Mouse (Mus musculus) mesoderm, embryonic 11.5 days (tissue): ENCODE results near the gene Gm47189.
"Not testable (repeated sequence)": the region's sequence is repeated elsewhere in the genome, so short reads cannot be mapped to it uniquely, and the experiment has no call there.

Experiments
- DNase-seq: peaks from one replicate; pipeline ENCODE4 v3.0.0-alpha.2; 2012; ENCODE audit warnings: low read depth, low spot score

Gm47189 gene

DNA sequence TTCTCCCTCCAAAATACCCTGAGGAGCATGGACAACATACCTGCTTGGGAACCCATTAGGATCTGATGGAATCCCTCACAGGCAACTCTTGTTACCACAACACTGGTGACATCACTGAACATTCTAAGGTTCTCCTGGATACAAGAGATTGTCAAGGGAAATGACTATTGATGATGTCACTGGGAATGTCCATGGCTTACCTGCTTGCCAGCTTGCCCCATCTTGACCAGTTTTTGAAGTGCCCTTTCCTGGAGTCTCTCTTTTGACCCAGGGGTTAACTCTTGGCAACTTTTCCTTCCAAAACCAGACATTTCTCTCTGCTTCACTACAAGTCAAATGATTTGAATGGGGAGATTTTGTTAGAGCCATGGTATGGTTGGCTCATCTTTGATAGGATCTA, at the start of gene Gm47189:
Gene Gm47189, minus strand, starts transcription at position 101 of the 400 bp plus-strand sequence.
- not testable (repeated sequence) for DNase-seq

DNA sequence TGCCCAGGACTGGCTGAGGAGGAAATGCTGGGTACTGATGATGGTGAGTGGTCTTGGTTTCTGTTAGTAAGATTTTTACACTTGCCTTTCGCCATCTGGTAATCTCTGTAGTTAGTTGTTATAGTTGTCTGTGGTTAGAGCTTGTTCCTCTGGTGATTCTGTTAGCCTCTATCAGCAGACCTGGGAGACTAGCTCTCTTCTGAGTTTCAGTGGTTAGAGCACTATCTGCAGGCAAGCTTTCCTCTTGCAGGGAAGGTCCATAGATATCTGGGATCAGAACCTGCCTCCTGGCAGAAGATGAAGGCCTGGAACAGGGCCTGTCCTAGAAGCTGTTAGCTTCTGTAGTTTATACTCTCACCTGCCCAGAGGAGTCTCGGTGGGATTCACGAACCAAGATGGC, 16.3 kb downstream of the Gm47189 start:
- not testable (repeated sequence) for DNase-seq

DNA sequence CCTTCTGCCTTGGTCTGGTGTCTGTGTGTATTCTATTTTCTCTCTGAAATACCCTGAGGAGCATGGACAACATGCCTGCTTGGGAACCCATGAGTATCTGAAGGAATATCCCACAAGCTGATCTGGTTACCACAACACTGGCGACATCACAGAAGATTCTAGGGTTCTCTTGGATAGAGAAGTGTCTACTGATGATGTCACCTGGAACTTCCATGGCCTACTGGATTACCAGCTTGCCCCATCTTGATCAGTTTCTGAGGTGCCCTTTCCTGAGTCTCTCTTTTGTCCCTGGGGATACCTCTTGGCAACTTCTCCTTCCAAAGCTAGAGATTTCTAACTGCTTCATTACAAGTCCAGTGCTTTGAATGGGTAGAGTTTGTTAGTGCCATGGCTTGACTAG, 21.7 kb downstream of the Gm47189 start, which contains the start of gene Gm7929:
Gene Gm7929, minus strand, starts transcription at position 101 of the 400 bp plus-strand sequence.
- not testable (repeated sequence) for DNase-seq

DNA sequence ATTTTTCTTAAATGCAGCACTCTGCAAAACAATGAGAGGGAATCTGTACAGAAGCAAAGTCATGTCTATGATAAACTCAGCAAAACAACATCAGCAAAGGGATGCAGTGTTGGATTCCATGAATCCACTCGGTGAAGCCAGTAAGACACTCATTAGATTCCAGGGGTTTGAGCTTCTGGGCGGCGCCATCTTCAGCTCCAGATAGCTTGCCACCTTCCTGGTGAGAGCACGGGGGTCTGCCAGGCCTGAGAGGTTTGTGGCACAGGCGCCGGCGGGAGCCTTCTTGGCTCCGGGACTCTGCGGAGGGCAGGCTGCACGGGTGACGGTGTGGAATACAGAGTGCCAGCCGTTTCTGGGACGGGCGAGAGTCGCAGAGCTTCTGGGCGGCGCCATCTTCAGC, 48.8 kb downstream of the Gm47189 start:
- DNase-seq, result not testable (repeated sequence)

DNA sequence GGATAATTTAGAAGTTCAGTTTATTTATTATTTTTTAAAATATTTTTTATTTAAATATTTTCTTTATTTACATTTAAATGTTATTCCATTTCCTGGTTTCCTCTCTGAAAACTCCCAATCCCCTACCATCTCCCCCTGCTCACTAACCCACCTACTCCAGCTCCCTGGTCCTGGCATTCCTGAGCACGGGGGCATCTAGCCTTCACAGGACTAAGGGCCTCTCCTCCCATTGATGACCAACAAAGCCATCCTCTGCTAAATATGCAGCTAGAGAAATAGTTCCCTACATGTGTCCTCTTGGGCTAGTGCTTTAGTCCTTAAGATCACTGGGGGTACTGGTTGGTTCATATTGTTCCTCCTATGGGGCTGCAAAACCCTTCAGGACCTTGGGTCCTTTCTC, 55.1 kb downstream of the Gm47189 start:
- DNase-seq, result not testable (repeated sequence)
